Mouse (Mus musculus): ENCODE data around the gene Foxn1. TPM values are rescaled to one million over a fixed set of nuclear protein-coding genes. Genes with fewer than 3 reads are reported as not detected.
A peak's percentile ranks its signal among the peaks of the same experiment; 100 is the strongest.

Foxn1 gene
- total RNA-seq (2012; rRNA removed): not detected in 2 replicates

- Histone ChIP-seq H3K27ac (ENCODE audit: insufficient read depth, low read depth, low read length, poor library complexity, severe bottlenecking) (no peak within 1 kb of the TSS), H3K9ac (ENCODE audit: insufficient read depth, low read depth, low read length, poor library complexity, severe bottlenecking) (no peak within 1 kb of the TSS), H3K4me3 (ENCODE audit: insufficient read depth in 1 of 2, low read depth in 1 of 2, low read length in 2 of 2, poor library complexity in 1 of 2, severe bottlenecking in 1 of 2) (no peak within 1 kb of the TSS), H3K36me3 (ENCODE audit: control insufficient read depth, insufficient read depth, low read length, poor library complexity, severe bottlenecking) (no peaks in the 10 kb centered on the region), H3K4me1 (ENCODE audit: control insufficient read depth in 2 of 2, insufficient read depth in 2 of 2, low read length in 2 of 2, poor library complexity in 1 of 2) (peaks cover 0 to 5% of the 10 kb centered on the region in 2 experiments; a peak in 1 of 4 replicates), H3K9me3 (ENCODE audit: control insufficient read depth, insufficient read depth, low read depth, low read length) (no peaks in the 10 kb centered on the region)
- in situ Hi-C loops (cut with MboI; ENCODE audit: low sequenced_read_pairs in 2 of 2, unreplicated experiment in 2 of 2): no loop called here
- no peak for TF ChIP-seq CHD2 (IDR thresholded peaks at IDR 0.05; ENCODE audit: low read depth, low read length)
- TF ChIP-seq HCFC1 (IDR thresholded peaks at IDR 0.05; ENCODE audit: borderline replicate concordance, insufficient read depth, low read length): no peak
- no peak for TF ChIP-seq ZC3H11A (IDR thresholded peaks at IDR 0.05; ENCODE audit: borderline replicate concordance, low read depth, low read length)
- no peak for TF ChIP-seq ZNF384 (IDR thresholded peaks at IDR 0.05; ENCODE audit: low read depth, low read length)
- TF ChIP-seq MAFK (IDR thresholded peaks at IDR 0.05; ENCODE audit: insufficient read depth, low read depth, low read length): no peak
- no peak for DNase-seq (ENCODE audit: low read depth, low spot score)
Measured at GRCm38 (mm10) chr11:78386508-78387043, at the start of gene Foxn1. Gene Foxn1, minus strand, starts transcription at chr11:78386558.

GRCm38 (mm10) chr11:78435776-78436349 is 49.5 kb upstream of the Foxn1 start:
- Histone ChIP-seq H3K27ac (ENCODE audit: insufficient read depth, low read depth, low read length, poor library complexity, severe bottlenecking) (no peak overlapping the region), H3K4me3 (ENCODE audit: insufficient read depth in 1 of 2, low read depth in 1 of 2, low read length in 2 of 2, poor library complexity in 1 of 2, severe bottlenecking in 1 of 2) (peak overlapping the region; percentile 20 to 60; a peak in 3 of 4 replicates), H3K9ac (ENCODE audit: insufficient read depth, low read depth, low read length, poor library complexity, severe bottlenecking) (peak overlapping the region; percentile 67; the same call in 1 of the 2 replicates), H3K9me3 (ENCODE audit: control insufficient read depth, insufficient read depth, low read depth, low read length) (no peaks in the 10 kb centered on the region), H3K36me3 (ENCODE audit: control insufficient read depth, insufficient read depth, low read length, poor library complexity, severe bottlenecking) (no peaks in the 10 kb centered on the region), H3K4me1 (ENCODE audit: control insufficient read depth in 2 of 2, insufficient read depth in 2 of 2, low read length in 2 of 2, poor library complexity in 1 of 2) (peaks cover 2 to 14% of the 10 kb centered on the region in 2 experiments; a peak in 3 of 4 replicates)
- peak; percentile 84 for DNase-seq (ENCODE audit: low read depth, low spot score)
- TF ChIP-seq CHD2 (IDR thresholded peaks at IDR 0.05; ENCODE audit: low read depth, low read length) (no peak), MAFK (IDR thresholded peaks at IDR 0.05; ENCODE audit: insufficient read depth, low read depth, low read length) (no peak), ZC3H11A (IDR thresholded peaks at IDR 0.05; ENCODE audit: borderline replicate concordance, low read depth, low read length) (no peak), HCFC1 (IDR thresholded peaks at IDR 0.05; ENCODE audit: borderline replicate concordance, insufficient read depth, low read length) (no peak), ZNF384 (IDR thresholded peaks at IDR 0.05; ENCODE audit: low read depth, low read length) (no peak)
- in situ Hi-C loops (cut with MboI; ENCODE audit: low sequenced_read_pairs in 2 of 2, unreplicated experiment in 2 of 2): no loop called here

- no peak for DNase-seq (ENCODE audit: low read depth, low spot score)
- peaks cover 4 to 16% of the 10 kb centered on the region in 2 experiments; a peak in 3 of 4 replicates for H3K4me1 ChIP-seq (ENCODE audit: control insufficient read depth in 2 of 2, insufficient read depth in 2 of 2, low read length in 2 of 2, poor library complexity in 1 of 2)
- H3K9ac ChIP-seq (ENCODE audit: insufficient read depth, low read depth, low read length, poor library complexity, severe bottlenecking): no peak overlapping the region
- no peak overlapping the region for H3K27ac ChIP-seq (ENCODE audit: insufficient read depth, low read depth, low read length, poor library complexity, severe bottlenecking)
- no peak for TF ChIP-seq ZC3H11A (IDR thresholded peaks at IDR 0.05; ENCODE audit: borderline replicate concordance, low read depth, low read length)
- no peak for TF ChIP-seq CHD2 (IDR thresholded peaks at IDR 0.05; ENCODE audit: low read depth, low read length)
- no peak for TF ChIP-seq ZNF384 (IDR thresholded peaks at IDR 0.05; ENCODE audit: low read depth, low read length)
- no peak for TF ChIP-seq HCFC1 (IDR thresholded peaks at IDR 0.05; ENCODE audit: borderline replicate concordance, insufficient read depth, low read length)
- no peak for TF ChIP-seq MAFK (IDR thresholded peaks at IDR 0.05; ENCODE audit: insufficient read depth, low read depth, low read length)
- no peaks in the 10 kb centered on the region for H3K36me3 ChIP-seq (ENCODE audit: control insufficient read depth, insufficient read depth, low read length, poor library complexity, severe bottlenecking)
- in situ Hi-C loops (cut with MboI; ENCODE audit: low sequenced_read_pairs in 2 of 2, unreplicated experiment in 2 of 2): no loop called here
- no peak overlapping the region for H3K4me3 ChIP-seq (ENCODE audit: insufficient read depth in 1 of 2, low read depth in 1 of 2, low read length in 2 of 2, poor library complexity in 1 of 2, severe bottlenecking in 1 of 2)
- H3K9me3 ChIP-seq (ENCODE audit: control insufficient read depth, insufficient read depth, low read depth, low read length): no peaks in the 10 kb centered on the region
Measured at GRCm38 (mm10) chr11:78434052-78434451, 47.7 kb upstream of the Foxn1 start.

GRCm38 (mm10) chr11:78431176-78431575 is 44.8 kb upstream of the Foxn1 start:
- Histone ChIP-seq H3K9ac (ENCODE audit: insufficient read depth, low read depth, low read length, poor library complexity, severe bottlenecking) (no peak overlapping the region), H3K4me1 (ENCODE audit: control insufficient read depth in 2 of 2, insufficient read depth in 2 of 2, low read length in 2 of 2, poor library complexity in 1 of 2) (peaks cover 10 to 26% of the 10 kb centered on the region in 2 experiments), H3K9me3 (ENCODE audit: control insufficient read depth, insufficient read depth, low read depth, low read length) (no peaks in the 10 kb centered on the region), H3K36me3 (ENCODE audit: control insufficient read depth, insufficient read depth, low read length, poor library complexity, severe bottlenecking) (no peaks in the 10 kb centered on the region), H3K4me3 (ENCODE audit: insufficient read depth in 1 of 2, low read depth in 1 of 2, low read length in 2 of 2, poor library complexity in 1 of 2, severe bottlenecking in 1 of 2) (no peak overlapping the region), H3K27ac (ENCODE audit: insufficient read depth, low read depth, low read length, poor library complexity, severe bottlenecking) (no peak overlapping the region)
- no peak for TF ChIP-seq MAFK (IDR thresholded peaks at IDR 0.05; ENCODE audit: insufficient read depth, low read depth, low read length)
- no peak for TF ChIP-seq ZNF384 (IDR thresholded peaks at IDR 0.05; ENCODE audit: low read depth, low read length)
- TF ChIP-seq HCFC1 (IDR thresholded peaks at IDR 0.05; ENCODE audit: borderline replicate concordance, insufficient read depth, low read length): no peak
- TF ChIP-seq ZC3H11A (IDR thresholded peaks at IDR 0.05; ENCODE audit: borderline replicate concordance, low read depth, low read length): no peak
- no peak for TF ChIP-seq CHD2 (IDR thresholded peaks at IDR 0.05; ENCODE audit: low read depth, low read length)
- in situ Hi-C loops (cut with MboI; ENCODE audit: low sequenced_read_pairs in 2 of 2, unreplicated experiment in 2 of 2): no loop called here
- no peak for DNase-seq (ENCODE audit: low read depth, low spot score)

Data from ES-E14 (cell line).